Mouse (Mus musculus) pancreas, adult 10 weeks (tissue): Measurements from ENCODE around the gene Cdc37l1. TPM values are rescaled to one million over a fixed set of nuclear protein-coding genes. Genes with fewer than 3 reads are reported as not detected.

Experiments used
- polyA plus RNA-seq: library from polyadenylated mRNA; stranded (reverse); fragments of 350-450 nt; fragmentation: Illumina TruSeq; extraction: RNeasy Lipid Tissue Mini Kit (QIAGEN cat#74804); gene quantifications from one replicate; pipeline ENCODE4 v1.2.3, GENCODE M21; 2015; ENCODE audit warnings: low read depth, low replicate concordance; ENCODE audit not compliant: insufficient read depth

Cdc37l1 gene
- 9.5 TPM for polyA plus RNA-seq

DNA sequence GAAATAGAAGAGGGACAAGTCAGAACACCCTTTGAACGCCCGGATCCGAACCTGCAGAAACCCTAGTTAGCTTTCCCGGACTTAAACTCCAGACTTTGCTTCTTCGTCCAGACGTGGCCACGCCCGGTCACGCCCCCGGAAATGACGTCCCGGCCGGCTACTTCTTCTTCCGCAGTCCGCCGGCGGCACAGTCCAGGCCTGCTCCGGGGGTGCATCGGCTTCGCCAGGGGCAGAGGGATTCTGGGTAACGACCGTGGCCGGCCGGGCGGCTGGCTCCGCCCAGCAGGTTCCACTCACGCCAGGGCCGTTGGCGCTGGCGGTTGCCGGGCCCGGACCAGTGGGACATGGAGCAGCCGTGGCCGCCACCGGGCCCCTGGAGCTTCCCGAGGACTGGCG, at the start of gene Cdc37l1:
TSS of gene Cdc37l1 (plus strand) at position 159 of the 396 bp plus-strand sequence.

DNA sequence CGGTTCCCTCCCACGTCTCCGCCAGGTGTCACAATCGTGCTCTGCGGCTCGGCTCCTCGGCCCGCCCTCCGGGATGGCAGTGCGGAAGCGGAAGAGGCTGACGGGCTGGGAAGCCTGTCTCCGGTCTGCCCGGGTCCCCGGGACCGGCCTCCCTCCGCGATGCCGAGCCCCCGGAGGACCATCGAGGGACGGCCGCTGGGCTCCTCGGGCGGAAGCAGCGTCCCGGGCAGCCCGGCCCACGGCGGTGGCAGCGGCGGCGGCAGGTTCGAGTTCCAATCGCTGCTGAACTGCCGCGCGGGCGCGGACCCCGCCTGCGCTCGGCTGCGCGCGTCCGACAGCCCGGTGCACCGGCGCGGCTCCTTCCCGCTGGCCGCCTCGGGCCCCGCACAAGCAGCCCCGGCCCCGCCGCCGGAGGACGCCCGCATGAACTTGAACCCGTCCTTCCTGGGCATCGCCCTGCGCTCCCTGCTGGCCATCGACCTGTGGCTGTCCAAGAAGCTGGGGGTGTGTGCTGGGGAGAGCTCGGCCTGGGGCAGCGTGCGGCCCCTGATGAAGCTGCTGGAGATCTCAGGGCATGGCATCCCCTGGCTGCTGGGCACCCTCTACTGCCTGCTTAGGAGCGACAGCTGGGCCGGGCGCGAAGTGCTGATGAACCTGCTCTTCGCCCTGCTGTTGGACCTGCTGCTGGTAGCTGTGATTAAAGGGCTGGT, 26.2 kb upstream of the Cdc37l1 start, which contains the start of gene Plpp6:
TSS of gene Plpp6 (plus strand) at position 112 of the 710 bp plus-strand sequence.

GRCm38 (mm10) chr19:28967652-28968051, 22.5 kb upstream of the Cdc37l1 start, which contains the start of gene 4430402I18Rik:
Gene 4430402I18Rik (minus strand): TSS chr19:28967800.

DNA sequence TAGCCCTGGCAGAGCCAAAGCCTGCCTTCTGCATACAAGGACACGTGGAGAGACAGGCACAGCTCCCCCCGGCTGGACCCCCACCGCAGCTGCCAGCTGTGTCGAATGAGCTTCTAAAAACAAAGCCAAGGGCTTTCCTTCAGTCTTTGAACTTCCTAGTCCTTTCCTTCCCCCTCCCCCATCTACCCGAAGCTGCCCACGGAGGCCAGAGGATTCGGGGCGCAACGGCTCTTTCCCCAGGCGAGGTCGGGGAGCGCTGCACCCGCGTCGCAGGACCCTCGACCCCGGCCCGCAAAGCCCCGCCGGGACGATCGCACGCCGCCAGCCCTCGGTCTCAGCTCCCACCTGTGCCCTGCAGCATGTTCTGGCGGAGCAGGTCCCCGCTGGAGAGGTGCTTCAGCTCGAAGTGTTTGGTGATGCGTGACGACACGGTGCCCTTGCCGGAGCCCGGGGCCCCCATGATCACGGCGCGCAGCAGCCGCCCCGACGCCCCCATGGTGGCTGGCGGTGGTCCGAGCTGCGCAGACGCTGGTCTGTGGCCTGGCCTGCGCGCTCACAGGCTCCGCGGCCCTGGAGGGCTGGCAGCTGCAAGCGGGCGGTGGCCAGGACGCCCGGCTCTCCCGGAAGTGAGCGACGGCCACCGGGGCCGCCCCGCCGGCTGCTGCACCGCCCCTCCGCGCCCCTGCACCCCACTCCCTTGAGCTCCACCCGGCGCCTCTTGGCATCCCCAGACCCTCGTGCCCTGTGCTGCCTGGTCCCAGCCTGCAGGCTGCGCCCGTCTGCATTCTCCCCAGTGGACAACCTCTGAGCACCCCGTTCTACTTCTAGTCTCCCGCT, 57.4 kb downstream of the Cdc37l1 start, which contains the start of gene Ak3:
TSS of gene Ak3 (minus strand) at position 628 of the 837 bp plus-strand sequence.

Other genes starting within 250 kb of the Cdc37l1 start
- 0.20 TPM for gene Slc1a1, start 155.3 kb upstream of the Cdc37l1 start, polyA plus RNA-seq
- gene Plpp6, start 26.4 kb upstream of the Cdc37l1 start, polyA plus RNA-seq, result 3.9 TPM
- 1.4 TPM for gene 4430402I18Rik, start 22.6 kb upstream of the Cdc37l1 start, polyA plus RNA-seq
- gene Ak3, start 57.6 kb downstream of the Cdc37l1 start, polyA plus RNA-seq, result 24.1 TPM
- gene Rcl1, start 111.0 kb downstream of the Cdc37l1 start, polyA plus RNA-seq, result 4.0 TPM